Mouse (Mus musculus) stomach, embryonic 14.5 days (tissue): ENCODE results near the gene Lrmda. TPM values are rescaled to one million over a fixed set of nuclear protein-coding genes. Genes with fewer than 3 reads are reported as not detected.

Source experiments
- ATAC-seq: fragments of 200-750 bp; cut with Nextera tagmentation; 2 replicates; pipeline ENCODE4 v1.8.0; 2017; ENCODE audit warnings: low read depth, moderate TSS enrichment; ENCODE audit not compliant: insufficient number of reproducible peaks, insufficient read depth, low FRiP score
- H3K27ac ChIP-seq: fragments of 300-500 bp; sonication (generic); 2 replicates; pipeline ENCODE4 v1.5.1; 2014; ENCODE audit warnings: mild to moderate bottlenecking, low read length, moderate library complexity, mixed read lengths
- H3K27me3 ChIP-seq: fragments of 300-500 bp; sonication (generic); 2 replicates; pipeline ENCODE4 v1.6.1; 2014; ENCODE audit warnings: low read length, control low read depth, mixed read lengths; ENCODE audit not compliant: control insufficient read depth, insufficient read depth
- H3K36me3 ChIP-seq: fragments of 300-500 bp; sonication (generic); 2 replicates; pipeline ENCODE4 v1.6.1; 2014; ENCODE audit warnings: mild to moderate bottlenecking, control low read depth, low read length, moderate library complexity, mixed read lengths; ENCODE audit not compliant: control insufficient read depth, insufficient read depth
- H3K4me1 ChIP-seq: fragments of 300-500 bp; sonication (generic); 2 replicates; pipeline ENCODE4 v1.6.1; 2014; ENCODE audit warnings: low read length, control low read depth, mixed read lengths; ENCODE audit not compliant: control insufficient read depth, insufficient read depth
- H3K4me2 ChIP-seq: fragments of 300-500 bp; sonication (generic); replicated peaks from 2 replicates; pipeline ENCODE4 v1.6.1; 2014; ENCODE audit warnings: low read depth, low read length, control low read depth
- H3K4me3 ChIP-seq: fragments of 300-500 bp; sonication (generic); 2 replicates; pipeline ENCODE4 v1.5.1; 2014; ENCODE audit warnings: low read depth, low read length, control low read depth
- H3K9ac ChIP-seq: fragments of 300-500 bp; sonication (generic); replicated peaks from 2 replicates; pipeline ENCODE4 v1.6.1; 2014; ENCODE audit warnings: low read depth, mild to moderate bottlenecking, control low read depth, low read length, moderate library complexity, mixed read lengths
- H3K9me3 ChIP-seq: fragments of 300-500 bp; sonication (generic); 2 replicates; pipeline ENCODE4 v1.6.1; 2016; ENCODE audit warnings: low read depth, low read length, control low read depth; ENCODE audit not compliant: control insufficient read depth
- WGBS: fragments of 180-500 bp; shearing (Covaris S2); extraction: QIAGEN DNeasy Blood & Tissue Kit; methylation state at CpG from one replicate; pipeline ENCODE4 v1.1.7; 2014; 5-methylcytosine and 5-hydroxymethylcytosine counted together
- polyA plus RNA-seq: library from polyadenylated mRNA; unstranded; fragments of >200 nt; fragmentation: Nextera tagmentation; extraction: Ambion mirVana; gene quantifications from 2 replicates; pipeline ENCODE4 v1.2.1, GENCODE M21; 2014

The Lrmda gene
- polyA plus RNA-seq, 1 experiment from 2014 or later = 0.46 TPM

GRCm38 (mm10) chr14:22444541-22444940, 425.0 kb downstream of the Lrmda start:
- Histone ChIP-seq H3K9ac (no peak overlapping the region), H3K4me1 (0 out of 2 replicates have a peak, but pooled peaks cover 2% of the 10 kb centered on the region), H3K4me2 (no peak overlapping the region), H3K27me3 (no peaks in the 10 kb centered on the region), H3K4me3 (no peak overlapping the region), H3K27ac (no peak overlapping the region), H3K9me3 (no peaks in the 10 kb centered on the region), H3K36me3 (no peaks in the 10 kb centered on the region)
- 80% methylated on average over 2 of the region's 2 CpGs for WGBS
- ATAC-seq = no peak

- H3K4me3 ChIP-seq = no peak overlapping the region
- H3K4me1 ChIP-seq = 0 out of 2 replicates have a peak, but pooled peaks cover 2% of the 10 kb centered on the region
- H3K9ac ChIP-seq = no peak overlapping the region
- no peaks in the 10 kb centered on the region for H3K36me3 ChIP-seq
- no peak for ATAC-seq
- no peak overlapping the region for H3K27ac ChIP-seq
- WGBS = 54% methylated on average over 5 of the region's 5 CpGs
- no peaks in the 10 kb centered on the region for H3K27me3 ChIP-seq
- no peak overlapping the region for H3K4me2 ChIP-seq
- H3K9me3 ChIP-seq = no peaks in the 10 kb centered on the region
Measured at GRCm38 (mm10) chr14:22445161-22445821, 425.8 kb downstream of the Lrmda start.

- Histone ChIP-seq H3K4me2 (no peak overlapping the region), H3K9me3 (no peaks in the 10 kb centered on the region), H3K9ac (no peak overlapping the region), H3K4me3 (no peak overlapping the region), H3K36me3 (no peaks in the 10 kb centered on the region), H3K27me3 (no peaks in the 10 kb centered on the region), H3K4me1 (0 out of 2 replicates have a peak, but pooled peaks cover 2% of the 10 kb centered on the region), H3K27ac (no peak overlapping the region)
- WGBS = 69% methylated on average over 2 of the region's 2 CpGs
- no peak for ATAC-seq
Measured at GRCm38 (mm10) chr14:22445841-22446570, 426.5 kb downstream of the Lrmda start.

GRCm38 (mm10) chr14:22451603-22452002, 432.1 kb downstream of the Lrmda start:
- Histone ChIP-seq H3K27me3 (no peaks in the 10 kb centered on the region), H3K36me3 (no peaks in the 10 kb centered on the region), H3K4me2 (no peak overlapping the region), H3K9me3 (no peaks in the 10 kb centered on the region), H3K27ac (no peak overlapping the region), H3K9ac (no peak overlapping the region), H3K4me3 (no peak overlapping the region), H3K4me1 (no peaks in the 10 kb centered on the region)
- ATAC-seq = no peak
- 86% methylated on average over 4 of the region's 4 CpGs for WGBS

- Histone ChIP-seq H3K4me1 (no peaks in the 10 kb centered on the region), H3K4me2 (no peak overlapping the region), H3K4me3 (no peak overlapping the region), H3K9me3 (no peaks in the 10 kb centered on the region), H3K27me3 (no peaks in the 10 kb centered on the region), H3K36me3 (no peaks in the 10 kb centered on the region), H3K9ac (no peak overlapping the region), H3K27ac (no peak overlapping the region)
- 79% methylated on average over 1 of the region's 1 CpGs for WGBS
- ATAC-seq = no peak
Measured at GRCm38 (mm10) chr14:22464314-22464713, 444.8 kb downstream of the Lrmda start.

GRCm38 (mm10) chr14:22471041-22471440, 451.5 kb downstream of the Lrmda start:
- no peak for ATAC-seq
- Histone ChIP-seq H3K4me3 (no peak overlapping the region), H3K36me3 (no peaks in the 10 kb centered on the region), H3K9ac (no peak overlapping the region), H3K27ac (no peak overlapping the region), H3K9me3 (no peaks in the 10 kb centered on the region), H3K27me3 (no peaks in the 10 kb centered on the region), H3K4me1 (no peaks in the 10 kb centered on the region), H3K4me2 (no peak overlapping the region)
- WGBS = 61% methylated on average over 4 of the region's 4 CpGs

GRCm38 (mm10) chr14:22473451-22473850, 453.9 kb downstream of the Lrmda start:
- Histone ChIP-seq H3K27me3 (no peaks in the 10 kb centered on the region), H3K9me3 (no peaks in the 10 kb centered on the region), H3K9ac (no peak overlapping the region), H3K27ac (no peak overlapping the region), H3K4me3 (no peak overlapping the region), H3K4me1 (no peaks in the 10 kb centered on the region), H3K36me3 (no peaks in the 10 kb centered on the region), H3K4me2 (no peak overlapping the region)
- WGBS = 60% methylated on average over 7 of the region's 7 CpGs
- ATAC-seq = no peak

- Histone ChIP-seq H3K9me3 (no peaks in the 10 kb centered on the region), H3K27me3 (no peaks in the 10 kb centered on the region), H3K4me2 (no peak overlapping the region), H3K4me3 (no peak overlapping the region), H3K4me1 (no peaks in the 10 kb centered on the region), H3K27ac (no peak overlapping the region), H3K36me3 (no peaks in the 10 kb centered on the region), H3K9ac (no peak overlapping the region)
- no peak for ATAC-seq
- WGBS = 61% methylated on average over 6 of the region's 6 CpGs
Measured at GRCm38 (mm10) chr14:22473991-22474390, 454.5 kb downstream of the Lrmda start.
